Mouse (Mus musculus) lung, postnatal 0 days (tissue): ENCODE data around the gene Eml3.

ENCODE experiments used
- CTCF ChIP-seq: IDR thresholded peaks from 2 replicates; pipeline ENCODE4 v1.5.1; 2016; ENCODE audit warnings: antibody characterized with exemption, mild to moderate bottlenecking
- EP300 ChIP-seq: IDR thresholded peaks from 2 replicates; pipeline ENCODE4 v1.6.1; 2016; ENCODE audit warnings: antibody characterized with exemption, mild to moderate bottlenecking, control low read depth

DNA sequence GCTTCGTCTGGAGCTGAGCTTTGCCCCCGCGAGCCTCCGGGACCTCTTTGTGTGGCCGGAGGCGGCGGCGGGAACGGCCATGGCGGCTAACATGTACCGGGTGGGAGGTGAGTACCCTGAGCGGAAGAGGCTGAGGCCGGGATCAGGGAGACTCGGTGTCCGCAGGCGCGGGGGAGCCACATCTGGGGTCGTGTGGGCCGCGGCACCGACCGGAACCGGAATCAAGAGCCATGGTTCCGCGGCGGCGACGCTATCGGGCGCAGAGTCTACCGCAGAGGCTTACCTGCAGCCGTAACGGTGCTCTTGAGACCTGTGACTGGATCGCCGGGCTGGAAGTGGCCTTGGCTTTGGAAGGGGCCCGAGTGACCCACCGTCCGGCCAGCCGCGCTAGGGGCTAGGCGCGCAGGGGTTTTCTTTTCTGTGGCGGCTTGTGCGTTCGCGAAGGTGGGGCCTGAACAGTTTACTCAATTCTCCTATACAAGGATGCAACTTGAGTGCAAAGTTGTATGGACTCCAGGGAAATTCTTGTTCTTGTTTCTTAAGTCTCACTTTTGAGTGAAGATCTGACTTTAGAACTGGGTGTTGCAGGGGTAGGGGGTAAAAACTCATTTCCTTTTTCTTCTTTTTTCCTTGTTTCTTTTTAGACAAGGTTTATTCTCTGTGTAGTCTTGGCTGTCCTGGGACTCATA, 13.1 kb downstream of the Eml3 start:
- no peak for TF ChIP-seq CTCF
- TF ChIP-seq EP300 = no peak
